Mouse (Mus musculus): Measurements from ENCODE around the gene Dynlt1f. TPM values are rescaled to one million over a fixed set of nuclear protein-coding genes. Genes with fewer than 3 reads are reported as not detected.
"Not testable (repeated sequence)": the region's sequence is repeated elsewhere in the genome, so short reads cannot be mapped to it uniquely, and the experiment has no call there.

Gene Dynlt1f
- total RNA-seq (2021) = 10 to 100 TPM; 33.6 to 40.7 TPM

- intact Hi-C loops (cut with DNase I) = not testable (repeated sequence)
Observed at GRCm38 (mm10) chr17:6655567-6656281, at the start of gene Dynlt1f. TSS of gene Dynlt1f (minus strand) at chr17:6655900.

GRCm38 (mm10) chr17:6703381-6704270 is 47.9 kb upstream of the Dynlt1f start:
- DNase-seq (ENCODE audit: low spot score in 2 of 2); intact Hi-C loops (cut with DNase I): not testable (repeated sequence)

More at GRCm38 (mm10) chr17:6655567-6656281, at the start of gene Dynlt1f:
- DNase-seq (ENCODE audit: low spot score in 2 of 2) = peak; percentile 45 to 64

- intact Hi-C loops (cut with DNase I); DNase-seq (ENCODE audit: low spot score in 2 of 2): not testable (repeated sequence)
Observed at GRCm38 (mm10) chr17:6702625-6703221, 47.0 kb upstream of the Dynlt1f start.

- intact Hi-C loops (cut with DNase I); DNase-seq (ENCODE audit: low spot score in 2 of 2): not testable (repeated sequence)
Observed at GRCm38 (mm10) chr17:6700077-6700476, 44.4 kb upstream of the Dynlt1f start.

GRCm38 (mm10) chr17:6699502-6699901 is 43.8 kb upstream of the Dynlt1f start:
- intact Hi-C loops (cut with DNase I); DNase-seq (ENCODE audit: low spot score in 2 of 2): not testable (repeated sequence)

- peak; percentile 42 to 59 for DNase-seq (ENCODE audit: low spot score in 2 of 2)
- intact Hi-C loops (cut with DNase I) = not testable (repeated sequence)
Observed at GRCm38 (mm10) chr17:6697224-6697775, 41.6 kb upstream of the Dynlt1f start.

GRCm38 (mm10) chr17:6696521-6696920 is 40.8 kb upstream of the Dynlt1f start:
- intact Hi-C loops (cut with DNase I); DNase-seq (ENCODE audit: low spot score in 2 of 2): not testable (repeated sequence)

GRCm38 (mm10) chr17:6695712-6696111 is 40.0 kb upstream of the Dynlt1f start:
- DNase-seq (ENCODE audit: low spot score in 2 of 2); intact Hi-C loops (cut with DNase I): not testable (repeated sequence)

GRCm38 (mm10) chr17:6691596-6691995 is 35.9 kb upstream of the Dynlt1f start:
- intact Hi-C loops (cut with DNase I) = not testable (repeated sequence)

GRCm38 (mm10) chr17:6689344-6689743 is 33.6 kb upstream of the Dynlt1f start:
- DNase-seq (ENCODE audit: low spot score in 2 of 2); intact Hi-C loops (cut with DNase I): not testable (repeated sequence)

More at GRCm38 (mm10) chr17:6691596-6691995, 35.9 kb upstream of the Dynlt1f start:
- peak; percentile 77 to 90 for DNase-seq (ENCODE audit: low spot score in 2 of 2)

- intact Hi-C loops (cut with DNase I); DNase-seq (ENCODE audit: low spot score in 2 of 2): not testable (repeated sequence)
Observed at GRCm38 (mm10) chr17:6686299-6686971, 30.7 kb upstream of the Dynlt1f start.

- intact Hi-C loops (cut with DNase I); DNase-seq (ENCODE audit: low spot score in 2 of 2): not testable (repeated sequence)
Observed at GRCm38 (mm10) chr17:6685288-6685818, 29.7 kb upstream of the Dynlt1f start.

GRCm38 (mm10) chr17:6684464-6685287 is 29.0 kb upstream of the Dynlt1f start:
- DNase-seq (ENCODE audit: low spot score in 2 of 2); intact Hi-C loops (cut with DNase I): not testable (repeated sequence)

- intact Hi-C loops (cut with DNase I); DNase-seq (ENCODE audit: low spot score in 2 of 2): not testable (repeated sequence)
Observed at GRCm38 (mm10) chr17:6683702-6684101, 28.0 kb upstream of the Dynlt1f start.

- intact Hi-C loops (cut with DNase I); DNase-seq (ENCODE audit: low spot score in 2 of 2): not testable (repeated sequence)
Observed at GRCm38 (mm10) chr17:6681721-6682120, 26.0 kb upstream of the Dynlt1f start.

- DNase-seq (ENCODE audit: low spot score in 2 of 2); intact Hi-C loops (cut with DNase I): not testable (repeated sequence)
Observed at GRCm38 (mm10) chr17:6678063-6678462, 22.4 kb upstream of the Dynlt1f start.

GRCm38 (mm10) chr17:6674297-6674696 is 18.6 kb upstream of the Dynlt1f start:
- intact Hi-C loops (cut with DNase I); DNase-seq (ENCODE audit: low spot score in 2 of 2): not testable (repeated sequence)

- intact Hi-C loops (cut with DNase I); DNase-seq (ENCODE audit: low spot score in 2 of 2): not testable (repeated sequence)
Observed at GRCm38 (mm10) chr17:6668522-6668921, 12.8 kb upstream of the Dynlt1f start.
